Mouse (Mus musculus): ENCODE data around the gene Tnik.

DNA sequence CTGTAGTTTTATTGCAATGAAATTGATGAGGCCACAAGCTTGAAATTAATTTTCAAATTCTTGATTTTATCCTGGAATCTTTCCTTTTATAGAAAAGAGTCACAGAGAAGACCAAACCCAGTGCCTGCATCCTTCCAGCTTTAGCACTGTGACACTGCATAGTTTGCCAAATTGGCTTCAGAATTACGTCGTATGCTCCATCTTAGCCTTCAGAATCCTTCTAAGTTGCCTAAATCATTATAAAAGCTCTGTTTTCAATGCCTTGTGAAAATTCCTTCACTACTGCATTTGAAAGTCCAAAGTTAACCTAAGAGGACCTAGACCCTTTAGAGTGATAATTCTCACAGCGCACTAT is 234.5 kb downstream of the Tnik start:
- TF ChIP-seq GATA1 (IDR thresholded peaks at IDR 0.05; ENCODE audit: low read length) (no peak), TAL1 (IDR thresholded peaks at IDR 0.05; ENCODE audit: low read length) (no peak)

All from erythroblast, embryonic 14.5 days (primary cell).